Mouse (Mus musculus): ENCODE data around the gene Rnf222.

DNA sequence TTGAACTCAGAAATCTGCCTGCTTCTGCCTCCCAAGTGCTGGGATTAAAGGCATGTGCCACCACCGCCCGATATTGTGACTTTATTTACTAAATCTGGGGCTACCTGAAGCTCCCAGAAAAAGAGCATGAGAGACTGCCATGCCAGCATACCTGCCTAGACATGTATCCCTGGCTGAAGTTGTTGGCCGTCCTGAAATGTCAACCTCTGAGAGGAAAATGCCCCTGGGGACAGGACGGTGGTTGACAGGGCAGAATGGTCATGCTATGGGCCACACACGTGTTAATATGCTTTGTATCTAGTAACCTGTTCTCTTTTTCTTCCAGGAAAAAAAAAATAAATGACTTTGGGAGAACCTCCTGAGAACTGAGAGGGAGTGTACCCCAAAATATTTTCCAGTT, 2.3 kb upstream of the Rnf222 start:
- TF ChIP-seq CTCF (IDR thresholded peaks at IDR 0.05; ENCODE audit: control insufficient read depth, insufficient read depth, insufficient replicate concordance, low read depth, low read length) = no peak
- no peak for TF ChIP-seq POLR2A (IDR thresholded peaks at IDR 0.05; ENCODE audit: control insufficient read depth, low read depth, low read length)
